Mouse (Mus musculus) thymus, adult 2 months (tissue): ENCODE measurements around the gene Atg9b.

ENCODE experiments used
- CTCF ChIP-seq: fragments of 200-500 bp; IDR thresholded peaks from 2 replicates; pipeline ENCODE4 v1.5.1; 2012; ENCODE audit warnings: mild to moderate bottlenecking, control low read depth, low read length, moderate library complexity, borderline replicate concordance; ENCODE audit not compliant: control insufficient read depth, poor library complexity, insufficient read depth; ENCODE audit errors: extremely low read depth
- POLR2A ChIP-seq: fragments of 200-500 bp; IDR thresholded peaks from 2 replicates; pipeline ENCODE4 v1.6.1; 2012; ENCODE audit warnings: mild to moderate bottlenecking, low read length, control low read depth, moderate library complexity; ENCODE audit not compliant: control insufficient read depth, poor library complexity, insufficient read depth; ENCODE audit errors: extremely low read depth

DNA sequence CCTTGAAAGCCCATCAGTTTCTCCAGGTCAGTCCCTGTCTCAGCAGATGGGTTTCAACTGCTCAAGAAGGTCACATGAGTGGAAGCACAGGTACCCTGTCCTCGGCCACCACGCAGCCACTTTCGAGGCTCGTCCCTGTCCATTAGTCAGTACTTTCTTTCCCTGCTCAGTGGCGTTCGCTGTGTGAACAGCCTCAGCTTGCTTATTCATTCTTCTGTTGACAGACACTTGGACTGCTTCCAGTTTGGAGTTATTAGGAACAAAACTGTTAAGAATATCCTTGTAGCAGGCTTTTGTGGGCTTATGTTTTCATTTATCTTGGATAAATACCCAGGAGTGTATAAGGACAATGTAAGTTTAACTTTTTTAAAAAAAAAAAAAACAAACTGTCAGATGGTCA, 17.7 kb downstream of the Atg9b start:
- TF ChIP-seq CTCF, result no peak
- no peak for TF ChIP-seq POLR2A
